Mouse (Mus musculus) C2C12 (cell line): ENCODE measurements around the gene Rps26. TPM values are rescaled to one million over a fixed set of nuclear protein-coding genes. Genes with fewer than 3 reads are reported as not detected.

Experiments
- H3K27me3 ChIP-seq: one replicate; pipeline ENCODE4 v1.6.1; 2011; ENCODE audit not compliant: control insufficient read depth, insufficient read depth, insufficient read length
- H3K36me3 ChIP-seq: one replicate; pipeline ENCODE4 v1.6.1; 2011; ENCODE audit not compliant: control insufficient read depth, insufficient read depth
- H3K4me3 ChIP-seq: one replicate; pipeline ENCODE4 v1.5.1; 2011; ENCODE audit warnings: mild to moderate bottlenecking, control low read depth; ENCODE audit not compliant: poor library complexity, insufficient read depth, severe bottlenecking
- H3K79me2 ChIP-seq: one replicate; pipeline ENCODE4 v1.6.1; 2011; ENCODE audit not compliant: control insufficient read depth, insufficient read depth
- H3K79me3 ChIP-seq: one replicate; pipeline ENCODE4 v1.6.1; 2011; ENCODE audit warnings: low read depth, control low read depth
- H3ac ChIP-seq: one replicate; pipeline ENCODE3; 2011; ENCODE audit warnings: low read depth; ENCODE audit not compliant: control insufficient read depth, insufficient read length
- CEBPB ChIP-seq: IDR thresholded peaks from one replicate; pipeline ENCODE4 v1.6.1; 2011; ENCODE audit warnings: low read depth, mild to moderate bottlenecking, control low read depth, moderate library complexity
- CTCF ChIP-seq: IDR thresholded peaks from one replicate; pipeline ENCODE4 v1.5.1; 2011; ENCODE audit not compliant: control insufficient read depth, insufficient read depth, insufficient read length
- FOSL1 ChIP-seq: IDR thresholded peaks from one replicate; pipeline ENCODE4 v1.8.0; 2011; ENCODE audit warnings: mild to moderate bottlenecking, low read length; ENCODE audit not compliant: poor library complexity, insufficient read depth, severe bottlenecking
- MAX ChIP-seq: IDR thresholded peaks from one replicate; pipeline ENCODE4 v1.6.1; 2011; ENCODE audit warnings: mild to moderate bottlenecking, control low read depth
- MYOD1 ChIP-seq: IDR thresholded peaks from one replicate; pipeline ENCODE4 v1.6.1; 2011; ENCODE audit warnings: low read depth; ENCODE audit not compliant: control insufficient read depth, insufficient read length
- MYOG ChIP-seq: IDR thresholded peaks from one replicate; pipeline ENCODE4 v1.6.1; 2011; ENCODE audit not compliant: control insufficient read depth, insufficient read length; ENCODE audit errors: extremely low read depth
- USF1 ChIP-seq: IDR thresholded peaks from one replicate; pipeline ENCODE4 v1.6.1; 2011; ENCODE audit warnings: low read depth, mild to moderate bottlenecking, control low read depth, moderate library complexity
- polyA plus RNA-seq: library from polyadenylated mRNA; unstranded; fragments of >200 nt; fragmentation: generic; extraction: Trizol; gene quantifications from one replicate; pipeline ENCODE4 v1.2.1, GENCODE M21; 2012; ENCODE audit warnings: missing spikeins

The Rps26 gene
- polyA plus RNA-seq, 1 experiment = 2,179 TPM

DNA sequence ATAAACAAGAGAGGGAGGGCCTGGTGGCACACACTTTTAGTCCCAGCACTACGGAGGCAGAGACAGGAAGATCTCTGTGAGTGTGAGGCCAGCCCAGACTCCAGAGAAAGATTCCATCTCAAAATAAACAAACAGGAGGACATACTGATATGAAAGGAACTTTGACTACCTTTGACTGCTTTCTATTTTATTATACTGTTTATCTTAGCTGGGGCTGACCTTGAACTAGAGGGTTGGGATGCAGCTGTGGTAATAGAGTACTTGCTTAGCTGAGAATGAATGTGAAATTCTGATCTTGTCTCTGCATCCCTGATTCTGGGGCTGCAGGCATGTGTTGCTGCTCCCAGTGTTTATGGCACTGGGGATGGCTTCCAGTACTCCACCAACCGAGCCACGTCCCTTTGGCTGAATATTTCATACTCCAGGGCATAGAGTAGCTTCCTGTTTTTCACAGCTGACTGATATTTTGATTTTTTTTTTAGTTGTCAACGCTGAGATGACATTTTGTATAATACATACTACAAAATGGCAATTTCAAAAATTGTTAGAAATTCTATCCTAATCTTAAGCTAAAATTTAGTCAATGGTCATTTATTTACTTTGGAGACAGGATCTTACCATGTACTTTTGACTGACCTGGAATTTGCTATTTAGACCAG is 23.9 kb downstream of the Rps26 start:
- Histone ChIP-seq H3K4me3 (no peak overlapping the region), H3K79me2 (no peaks in the 10 kb centered on the region), H3K27me3 (no peaks in the 10 kb centered on the region), H3K79me3 (no peaks in the 10 kb centered on the region), H3K36me3 (no peaks in the 10 kb centered on the region), H3ac (no peak overlapping the region)
- no peak for TF ChIP-seq CEBPB
- no peak for TF ChIP-seq CTCF
- TF ChIP-seq MAX = no peak
- TF ChIP-seq MYOG = no peak
- TF ChIP-seq FOSL1 = no peak
- TF ChIP-seq MYOD1 = no peak
- no peak for TF ChIP-seq USF1

- H3K36me3 ChIP-seq = no peaks in the 10 kb centered on the region
- no peak for TF ChIP-seq USF1
- no peak for TF ChIP-seq CEBPB
- TF ChIP-seq FOSL1 = no peak
- no peak for TF ChIP-seq MAX
- no peak for TF ChIP-seq MYOG
- no peak for TF ChIP-seq MYOD1
- no peak for TF ChIP-seq CTCF
- no peaks in the 10 kb centered on the region for H3K27me3 ChIP-seq
- no peaks in the 10 kb centered on the region for H3K79me3 ChIP-seq
- H3ac ChIP-seq = no peak overlapping the region
- no peaks in the 10 kb centered on the region for H3K79me2 ChIP-seq
- H3K4me3 ChIP-seq = no peak overlapping the region
Observed at GRCm38 (mm10) chr10:128601499-128601898, 25.0 kb downstream of the Rps26 start.

- Histone ChIP-seq H3K36me3 (no peaks in the 10 kb centered on the region), H3K27me3 (no peaks in the 10 kb centered on the region), H3K79me3 (no peaks in the 10 kb centered on the region), H3K4me3 (no peak overlapping the region), H3K79me2 (no peaks in the 10 kb centered on the region), H3ac (no peak overlapping the region)
- TF ChIP-seq MYOG = no peak
- no peak for TF ChIP-seq MYOD1
- TF ChIP-seq FOSL1 = no peak
Observed at GRCm38 (mm10) chr10:128598476-128598875, 28.1 kb downstream of the Rps26 start.

- Histone ChIP-seq H3K4me3 (no peak overlapping the region), H3K36me3 (no peaks in the 10 kb centered on the region), H3K79me3 (no peaks in the 10 kb centered on the region), H3K79me2 (no peaks in the 10 kb centered on the region), H3ac (no peak overlapping the region), H3K27me3 (no peaks in the 10 kb centered on the region)
- no peak for TF ChIP-seq MAX
- TF ChIP-seq CEBPB = no peak
- no peak for TF ChIP-seq USF1
- TF ChIP-seq CTCF = no peak
- no peak for TF ChIP-seq MYOG
- no peak for TF ChIP-seq MYOD1
- TF ChIP-seq FOSL1 = no peak
Observed at GRCm38 (mm10) chr10:128592797-128593196, 33.8 kb downstream of the Rps26 start.

GRCm38 (mm10) chr10:128591436-128591835 is 35.1 kb downstream of the Rps26 start:
- Histone ChIP-seq H3ac (no peak overlapping the region), H3K27me3 (no peaks in the 10 kb centered on the region)
- TF ChIP-seq CEBPB = no peak
- TF ChIP-seq USF1 = no peak
- TF ChIP-seq FOSL1 = no peak
- no peak for TF ChIP-seq CTCF
- no peak for TF ChIP-seq MYOD1
- TF ChIP-seq MYOG = no peak
- no peak for TF ChIP-seq MAX

More at GRCm38 (mm10) chr10:128591436-128591835, 35.1 kb downstream of the Rps26 start:
- no peaks in the 10 kb centered on the region for H3K36me3 ChIP-seq
- no peaks in the 10 kb centered on the region for H3K79me2 ChIP-seq
- H3K79me3 ChIP-seq = no peaks in the 10 kb centered on the region
- H3K4me3 ChIP-seq = no peak overlapping the region
